Comparison of ENCODE assay signal across 1 mouse cellular context in the genomic region with DNA sequence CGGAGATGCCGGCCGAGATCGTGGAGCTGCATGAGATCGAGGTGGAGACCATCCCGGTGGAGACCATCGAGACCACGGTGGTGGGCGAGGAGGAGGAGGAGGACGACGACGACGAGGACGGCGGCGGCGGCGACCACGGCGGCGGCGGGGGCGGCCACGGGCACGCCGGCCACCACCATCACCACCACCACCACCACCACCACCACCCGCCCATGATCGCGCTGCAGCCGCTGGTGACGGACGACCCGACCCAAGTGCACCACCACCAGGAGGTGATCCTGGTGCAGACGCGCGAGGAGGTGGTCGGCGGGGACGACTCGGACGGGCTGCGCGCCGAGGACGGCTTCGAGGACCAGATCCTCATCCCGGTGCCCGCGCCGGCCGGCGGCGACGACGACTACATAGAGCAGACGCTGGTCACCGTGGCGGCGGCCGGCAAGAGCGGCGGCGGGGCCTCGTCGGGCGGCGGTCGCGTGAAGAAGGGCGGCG.
TF ChIP-seq lines count a peak whose summit lies in the region.

No protein-coding gene starts in this region.

TF ChIP-seq in MEL, 35 proteins besides CTCF, POLR2A, EP300 and RAD21:
- no peak for TF ChIP-seq GABPA (IDR thresholded peaks at IDR 0.05; ENCODE audit: low read depth, low read length)
- TF ChIP-seq CHD2 (IDR thresholded peaks at IDR 0.05; ENCODE audit: low read length), result no peak
- no peak for TF ChIP-seq POLR2AphosphoS2 (IDR thresholded peaks at IDR 0.05; ENCODE audit: low read length)
- TF ChIP-seq USF1 (IDR thresholded peaks at IDR 0.05; ENCODE audit: low read depth, low read length), result no peak
- TF ChIP-seq CHD1 (IDR thresholded peaks at IDR 0.05; ENCODE audit: low read depth, low read length), result 0 out of 2 replicates have a peak, but pooled peaks have one; percentile 0
- TF ChIP-seq GATA1 (IDR thresholded peaks at IDR 0.05; ENCODE audit: low read depth, low read length), result no peak
